Mouse (Mus musculus): ENCODE data around the gene Eif2b2. TPM values are rescaled to one million over a fixed set of nuclear protein-coding genes. Genes with fewer than 3 reads are reported as not detected.
A peak's percentile ranks its signal among the peaks of the same experiment; 100 is the strongest.

Eif2b2 gene
- polyA plus RNA-seq (2014; fragmentation: Nextera tagmentation; extraction: Ambion mirVana), result 60.4 and 60.6 TPM in 2 replicates

- Histone ChIP-seq H3K4me3 (ENCODE audit: low read depth, low read length) (peak within 1 kb of the TSS; percentile 93), H3K36me3 (ENCODE audit: control insufficient read depth, insufficient read depth, low read length) (peaks cover 14% of the 10 kb centered on the region), H3K27ac (ENCODE audit: low read depth, low read length) (peak within 1 kb of the TSS; percentile 32; the same call in 1 of the 2 replicates), H3K4me1 (ENCODE audit: control insufficient read depth, insufficient read depth, low read length) (peaks cover 4% of the 10 kb centered on the region; the same call in 1 of the 2 replicates), H3K27me3 (ENCODE audit: control insufficient read depth, insufficient read depth, low read length) (no peaks in the 10 kb centered on the region), H3K4me2 (peak within 1 kb of the TSS; percentile 83), H3K9me3 (replicated peaks; ENCODE audit: control insufficient read depth, low read length) (no peaks in the 10 kb centered on the region), H3K9ac (ENCODE audit: low read depth, low read length) (peak within 1 kb of the TSS; percentile 81)
- WGBS (ENCODE audit: insufficient replicate concordance), result under 1% methylated on average over 53 of the region's 54 CpGs
- peak; percentile 100 for ATAC-seq (replicated peaks; ENCODE audit: insufficient number of reproducible peaks, low FRiP score, low TSS enrichment)
Observed at GRCm38 (mm10) chr12:85219236-85219904, at the start of gene Eif2b2. TSS of gene Eif2b2 (plus strand) at chr12:85219481.

GRCm38 (mm10) chr12:85169877-85170276 lies 49.4 kb upstream of the Eif2b2 start:
- no peak for ATAC-seq (replicated peaks; ENCODE audit: insufficient number of reproducible peaks, low FRiP score, low TSS enrichment)
- no peak overlapping the region for H3K27ac ChIP-seq (ENCODE audit: low read depth, low read length)
- no peaks in the 10 kb centered on the region for H3K9me3 ChIP-seq (replicated peaks; ENCODE audit: control insufficient read depth, low read length)
- H3K4me1 ChIP-seq (ENCODE audit: control insufficient read depth, insufficient read depth, low read length), result peaks cover 13% of the 10 kb centered on the region; the same call in 1 of the 2 replicates
- no peaks in the 10 kb centered on the region for H3K27me3 ChIP-seq (ENCODE audit: control insufficient read depth, insufficient read depth, low read length)
- no peak overlapping the region for H3K4me3 ChIP-seq (ENCODE audit: low read depth, low read length)
- peak overlapping the region; percentile 24; the same call in 1 of the 2 replicates for H3K9ac ChIP-seq (ENCODE audit: low read depth, low read length)
- peak overlapping the region; percentile 48; the same call in 1 of the 2 replicates for H3K4me2 ChIP-seq
- WGBS (ENCODE audit: insufficient replicate concordance), result 58% methylated on average over 3 of the region's 3 CpGs
- H3K36me3 ChIP-seq (ENCODE audit: control insufficient read depth, insufficient read depth, low read length), result no peaks in the 10 kb centered on the region

- Histone ChIP-seq H3K36me3 (ENCODE audit: control insufficient read depth, insufficient read depth, low read length) (no peaks in the 10 kb centered on the region), H3K9me3 (replicated peaks; ENCODE audit: control insufficient read depth, low read length) (no peaks in the 10 kb centered on the region), H3K27me3 (ENCODE audit: control insufficient read depth, insufficient read depth, low read length) (no peaks in the 10 kb centered on the region), H3K4me1 (ENCODE audit: control insufficient read depth, insufficient read depth, low read length) (peaks cover 18% of the 10 kb centered on the region), H3K9ac (ENCODE audit: low read depth, low read length) (no peak overlapping the region), H3K4me2 (no peak overlapping the region), H3K4me3 (ENCODE audit: low read depth, low read length) (no peak overlapping the region), H3K27ac (ENCODE audit: low read depth, low read length) (no peak overlapping the region)
- 74% methylated on average over 11 of the region's 11 CpGs for WGBS (ENCODE audit: insufficient replicate concordance)
- ATAC-seq (replicated peaks; ENCODE audit: insufficient number of reproducible peaks, low FRiP score, low TSS enrichment), result no peak
Observed at GRCm38 (mm10) chr12:85170284-85170947, 48.9 kb upstream of the Eif2b2 start.

GRCm38 (mm10) chr12:85170948-85171307 lies 48.4 kb upstream of the Eif2b2 start:
- H3K4me2 ChIP-seq, result no peak overlapping the region
- no peaks in the 10 kb centered on the region for H3K9me3 ChIP-seq (replicated peaks; ENCODE audit: control insufficient read depth, low read length)
- no peak overlapping the region for H3K27ac ChIP-seq (ENCODE audit: low read depth, low read length)
- H3K4me3 ChIP-seq (ENCODE audit: low read depth, low read length), result no peak overlapping the region
- WGBS (ENCODE audit: insufficient replicate concordance), result 68% methylated on average over 3 of the region's 3 CpGs
- peaks cover 23% of the 10 kb centered on the region for H3K4me1 ChIP-seq (ENCODE audit: control insufficient read depth, insufficient read depth, low read length)
- H3K36me3 ChIP-seq (ENCODE audit: control insufficient read depth, insufficient read depth, low read length), result no peaks in the 10 kb centered on the region
- H3K9ac ChIP-seq (ENCODE audit: low read depth, low read length), result no peak overlapping the region
- ATAC-seq (replicated peaks; ENCODE audit: insufficient number of reproducible peaks, low FRiP score, low TSS enrichment), result no peak
- H3K27me3 ChIP-seq (ENCODE audit: control insufficient read depth, insufficient read depth, low read length), result no peaks in the 10 kb centered on the region

GRCm38 (mm10) chr12:85174016-85174415 lies 45.3 kb upstream of the Eif2b2 start:
- no peaks in the 10 kb centered on the region for H3K36me3 ChIP-seq (ENCODE audit: control insufficient read depth, insufficient read depth, low read length)
- no peaks in the 10 kb centered on the region for H3K27me3 ChIP-seq (ENCODE audit: control insufficient read depth, insufficient read depth, low read length)
- H3K9ac ChIP-seq (ENCODE audit: low read depth, low read length), result no peak overlapping the region
- H3K9me3 ChIP-seq (replicated peaks; ENCODE audit: control insufficient read depth, low read length), result no peaks in the 10 kb centered on the region
- H3K4me3 ChIP-seq (ENCODE audit: low read depth, low read length), result no peak overlapping the region
- WGBS (ENCODE audit: insufficient replicate concordance), result 66% methylated on average over 7 of the region's 7 CpGs
- peaks cover 42% of the 10 kb centered on the region for H3K4me1 ChIP-seq (ENCODE audit: control insufficient read depth, insufficient read depth, low read length)
- no peak overlapping the region for H3K27ac ChIP-seq (ENCODE audit: low read depth, low read length)
- peak overlapping the region; percentile 4; the same call in 1 of the 2 replicates for H3K4me2 ChIP-seq
- ATAC-seq (replicated peaks; ENCODE audit: insufficient number of reproducible peaks, low FRiP score, low TSS enrichment), result no peak

GRCm38 (mm10) chr12:85175087-85175675 lies 44.1 kb upstream of the Eif2b2 start:
- Histone ChIP-seq H3K4me1 (ENCODE audit: control insufficient read depth, insufficient read depth, low read length) (peaks cover 42% of the 10 kb centered on the region), H3K9me3 (replicated peaks; ENCODE audit: control insufficient read depth, low read length) (no peaks in the 10 kb centered on the region), H3K9ac (ENCODE audit: low read depth, low read length) (peak overlapping the region; percentile 53), H3K36me3 (ENCODE audit: control insufficient read depth, insufficient read depth, low read length) (no peaks in the 10 kb centered on the region), H3K27ac (ENCODE audit: low read depth, low read length) (peak overlapping the region; percentile 62), H3K27me3 (ENCODE audit: control insufficient read depth, insufficient read depth, low read length) (no peaks in the 10 kb centered on the region), H3K4me3 (ENCODE audit: low read depth, low read length) (peak overlapping the region; percentile 38), H3K4me2 (peak overlapping the region; percentile 65)
- no peak for ATAC-seq (replicated peaks; ENCODE audit: insufficient number of reproducible peaks, low FRiP score, low TSS enrichment)
- 22% methylated on average over 16 of the region's 16 CpGs for WGBS (ENCODE audit: insufficient replicate concordance)

- Histone ChIP-seq H3K4me1 (ENCODE audit: control insufficient read depth, insufficient read depth, low read length) (peaks cover 42% of the 10 kb centered on the region), H3K36me3 (ENCODE audit: control insufficient read depth, insufficient read depth, low read length) (no peaks in the 10 kb centered on the region), H3K9ac (ENCODE audit: low read depth, low read length) (peak overlapping the region; percentile 53), H3K9me3 (replicated peaks; ENCODE audit: control insufficient read depth, low read length) (no peaks in the 10 kb centered on the region), H3K27me3 (ENCODE audit: control insufficient read depth, insufficient read depth, low read length) (no peaks in the 10 kb centered on the region; the same call in 1 of the 2 replicates), H3K4me3 (ENCODE audit: low read depth, low read length) (peak overlapping the region; percentile 38), H3K27ac (ENCODE audit: low read depth, low read length) (peak overlapping the region; percentile 62), H3K4me2 (peak overlapping the region; percentile 65)
- 12% methylated on average over 11 of the region's 11 CpGs for WGBS (ENCODE audit: insufficient replicate concordance)
- ATAC-seq (replicated peaks; ENCODE audit: insufficient number of reproducible peaks, low FRiP score, low TSS enrichment), result peak; percentile 77
Observed at GRCm38 (mm10) chr12:85175926-85176845, 43.1 kb upstream of the Eif2b2 start.
